ENCODE assay signal across 12 mouse cellular contexts in the genomic region with DNA sequence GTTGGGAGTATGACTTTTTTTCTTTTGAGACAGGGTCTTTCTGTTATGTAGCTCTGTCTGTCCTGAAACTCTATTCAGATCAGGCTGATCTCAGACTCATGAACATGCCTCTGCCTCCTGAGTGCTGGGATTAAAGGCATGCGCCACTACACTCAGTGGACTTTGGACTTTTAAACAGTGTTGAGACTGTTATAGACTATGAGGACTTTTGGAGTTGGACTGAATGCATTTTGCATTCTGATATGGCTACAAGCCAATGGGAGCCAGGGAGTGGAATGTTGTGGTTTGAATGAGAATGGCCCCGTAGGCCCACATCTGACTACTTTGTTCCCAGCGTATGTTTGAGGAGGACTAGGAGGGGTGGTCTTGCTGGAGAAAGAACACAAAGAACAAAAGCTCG.
"Had no signal": no experiment of that assay in that cellular context is flagged by ENCODE, and none has a peak within 500 bp of the region (broad histone marks: within the 10 kb centered on the region; RNA-seq: fewer than 3 reads in every experiment).

No protein-coding gene starts in this region.

- H3K9ac ChIP-seq: lung, embryonic 14.5 days; midbrain, embryonic 13.5 days; midbrain, embryonic 15.5 days; neural tube, embryonic 12.5 days had no signal

- H3K27ac ChIP-seq: midbrain, embryonic 10.5 days; midbrain, embryonic 13.5 days; midbrain, embryonic 15.5 days; neural tube, embryonic 12.5 days had no signal

- H3K4me1 ChIP-seq: midbrain, embryonic 13.5 days; midbrain, embryonic 15.5 days; neural tube, embryonic 12.5 days had no signal

- H3K4me2 ChIP-seq: lung, embryonic 14.5 days; midbrain, embryonic 13.5 days; midbrain, embryonic 15.5 days; neural tube, embryonic 12.5 days had no signal

- DNase-seq: lung, adult 18-20 months; lung, embryonic 14.5 days; lung, postnatal 10 days; lung, postnatal 4 days; right cerebral cortex, postnatal 14 days; thymus, adult 2 months; thymus, postnatal 25 days; thymus, postnatal 4 days had no signal

- H3K4me3 ChIP-seq: midbrain, embryonic 10.5 days; midbrain, embryonic 13.5 days; midbrain, embryonic 15.5 days; neural tube, embryonic 12.5 days had no signal

- H3K27me3 ChIP-seq: midbrain, embryonic 13.5 days; midbrain, embryonic 15.5 days; neural tube, embryonic 12.5 days had no signal

- H3K9me3 ChIP-seq: midbrain, embryonic 10.5 days; midbrain, embryonic 13.5 days; midbrain, embryonic 15.5 days; neural tube, embryonic 12.5 days had no signal

- ATAC-seq: midbrain, embryonic 13.5 days; midbrain, embryonic 15.5 days had no signal

- H3K36me3 ChIP-seq: midbrain, embryonic 10.5 days; midbrain, embryonic 13.5 days; midbrain, embryonic 15.5 days; neural tube, embryonic 12.5 days had no signal
